Mouse (Mus musculus) bone marrow macrophage, adult 2 months (primary cell): ENCODE data around the gene Gpr61. TPM values are rescaled to one million over a fixed set of nuclear protein-coding genes. Genes with fewer than 3 reads are reported as not detected.

Source experiments
- H3K27ac ChIP-seq: 2 replicates; pipeline ENCODE4 v1.5.1; 2012; ENCODE audit warnings: low read depth, low read length; ENCODE audit not compliant: insufficient read depth
- H3K4me1 ChIP-seq: 2 replicates; pipeline ENCODE4 v1.6.1; 2012; ENCODE audit warnings: low read length; ENCODE audit not compliant: control insufficient read depth, insufficient read depth
- H3K4me3 ChIP-seq: 2 replicates; pipeline ENCODE4 v1.5.1; 2012; ENCODE audit warnings: mild to moderate bottlenecking, low read length, moderate library complexity; ENCODE audit not compliant: insufficient read depth
- CTCF ChIP-seq: IDR thresholded peaks from 2 replicates; pipeline ENCODE4 v1.5.1; 2012; ENCODE audit warnings: low read depth, mild to moderate bottlenecking, low read length, moderate library complexity
- POLR2A ChIP-seq: IDR thresholded peaks from 2 replicates; pipeline ENCODE4 v1.6.1; 2012; ENCODE audit warnings: mild to moderate bottlenecking, low read depth, low read length, borderline replicate concordance
- polyA plus RNA-seq: library from polyadenylated mRNA; stranded (reverse); fragments of >200 nt; gene quantifications from 2 replicates; pipeline ENCODE4 v1.2.4, GENCODE M21; 2012; ENCODE audit not compliant: missing spikeins, insufficient read depth, insufficient read length

Gpr61 gene
- not detected in 2 replicates for polyA plus RNA-seq

- TF ChIP-seq POLR2A, result no peak
- no peak for TF ChIP-seq CTCF
- Histone ChIP-seq H3K27ac (no peak within 1 kb of the TSS), H3K4me1 (peaks cover 17% of the 10 kb centered on the region), H3K4me3 (no peak within 1 kb of the TSS)
Observed at GRCm38 (mm10) chr3:108154656-108155055, at the start of gene Gpr61. Gene Gpr61, minus strand, starts transcription at chr3:108154882.

GRCm38 (mm10) chr3:108204470-108204869 lies 49.8 kb upstream of the Gpr61 start:
- peaks cover 8% of the 10 kb centered on the region for H3K4me1 ChIP-seq
- TF ChIP-seq CTCF (no peak), POLR2A (no peak)
- no peak overlapping the region for H3K27ac ChIP-seq
- no peak overlapping the region for H3K4me3 ChIP-seq

- TF ChIP-seq CTCF (peak; percentile 92), POLR2A (no peak)
- H3K27ac ChIP-seq, result no peak overlapping the region
- peaks cover 13% of the 10 kb centered on the region for H3K4me1 ChIP-seq
- H3K4me3 ChIP-seq, result no peak overlapping the region
Observed at GRCm38 (mm10) chr3:108203621-108204325, 49.1 kb upstream of the Gpr61 start.

- TF ChIP-seq POLR2A (no peak), CTCF (no peak)
- no peak overlapping the region for H3K4me3 ChIP-seq
- no peak overlapping the region for H3K27ac ChIP-seq
- peaks cover 13% of the 10 kb centered on the region for H3K4me1 ChIP-seq
Observed at GRCm38 (mm10) chr3:108203212-108203611, 48.5 kb upstream of the Gpr61 start.

GRCm38 (mm10) chr3:108202506-108202905 lies 47.8 kb upstream of the Gpr61 start:
- Histone ChIP-seq H3K4me3 (no peak overlapping the region), H3K4me1 (peaks cover 13% of the 10 kb centered on the region), H3K27ac (no peak overlapping the region)
- TF ChIP-seq CTCF, result no peak
- no peak for TF ChIP-seq POLR2A

- TF ChIP-seq CTCF (peak; percentile 31; the same call in 1 of the 2 replicates), POLR2A (0 out of 2 replicates have a peak, but pooled peaks have one; percentile 73)
- Histone ChIP-seq H3K27ac (peak within 1 kb of the TSS; percentile 92), H3K4me3 (peak within 1 kb of the TSS; percentile 98), H3K4me1 (peaks cover 13% of the 10 kb centered on the region)
Observed at GRCm38 (mm10) chr3:108200329-108201323, 45.9 kb upstream of the Gpr61 start, which contains the start of gene Cyb561d1. Gene Cyb561d1, minus strand, starts transcription at chr3:108201212.

- no peak for TF ChIP-seq CTCF
- Histone ChIP-seq H3K4me3 (peak overlapping the region; percentile 98; the same call in 1 of the 2 replicates), H3K27ac (no peak overlapping the region)
Observed at GRCm38 (mm10) chr3:108199231-108199630, 44.5 kb upstream of the Gpr61 start.

GRCm38 (mm10) chr3:108197066-108197497 lies 42.4 kb upstream of the Gpr61 start:
- H3K4me1 ChIP-seq, result peaks cover 13% of the 10 kb centered on the region
- no peak overlapping the region for H3K27ac ChIP-seq
- TF ChIP-seq CTCF, result no peak
- no peak for TF ChIP-seq POLR2A
- no peak overlapping the region for H3K4me3 ChIP-seq

More at GRCm38 (mm10) chr3:108199231-108199630, 44.5 kb upstream of the Gpr61 start:
- H3K4me1 ChIP-seq, result peaks cover 13% of the 10 kb centered on the region

GRCm38 (mm10) chr3:108195941-108196590 lies 41.4 kb upstream of the Gpr61 start:
- Histone ChIP-seq H3K4me3 (no peak overlapping the region), H3K4me1 (peaks cover 8% of the 10 kb centered on the region), H3K27ac (no peak overlapping the region)
- TF ChIP-seq CTCF (no peak), POLR2A (no peak)
